Mouse (Mus musculus): ENCODE results near the gene Snx9.

GRCm38 (mm10) chr17:5874565-5874964, 33.4 kb downstream of the Snx9 start:
- TF ChIP-seq GATA1 (IDR thresholded peaks at IDR 0.05; ENCODE audit: borderline replicate concordance, low read length) (no peak), FLI1 (IDR thresholded peaks at IDR 0.05; ENCODE audit: low read length) (no peak)
